Comparison of ENCODE assay signal across 9 mouse cellular contexts in the genomic region with DNA sequence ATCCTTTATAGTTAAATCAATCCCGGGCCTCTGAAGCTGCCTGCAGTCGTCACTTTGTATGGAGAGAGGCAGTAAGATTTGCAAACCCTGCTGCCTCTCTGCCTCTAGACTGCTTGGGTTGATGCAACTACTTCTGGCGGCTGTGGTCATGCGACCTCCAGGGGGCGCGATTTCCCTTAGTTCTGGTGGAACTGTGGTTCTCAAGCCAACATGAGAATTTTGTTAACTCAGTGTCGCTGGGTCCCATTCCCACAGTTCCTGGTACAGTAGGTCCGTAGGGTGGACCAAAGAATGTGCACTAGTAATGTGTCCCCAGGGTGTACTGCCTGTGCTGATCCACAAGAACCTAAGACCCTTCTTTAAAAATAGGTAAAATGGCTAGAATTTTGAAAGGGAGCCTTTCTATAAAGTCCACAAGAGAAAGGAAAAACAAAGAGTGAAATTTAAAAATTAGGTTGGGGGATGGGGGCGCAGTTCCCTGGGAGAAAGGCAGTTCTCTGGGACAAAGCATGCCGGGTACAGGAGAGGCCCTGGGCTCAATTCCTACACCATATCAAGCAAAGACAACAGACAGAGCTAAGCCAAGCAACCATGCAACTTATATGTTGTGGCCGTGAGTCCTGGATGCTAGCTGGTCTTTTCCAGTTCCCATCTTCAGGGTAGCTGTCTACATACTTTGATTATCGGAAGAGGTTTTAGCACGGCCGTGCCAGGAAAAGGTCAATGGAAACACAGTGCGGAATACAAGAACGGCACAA.
DNase-seq lines count a peak whose midpoint lies in the region; ATAC-seq lines count a peak whose summit lies in the region.
"Had no signal": no experiment of that assay in that cellular context is flagged by ENCODE, and none has a peak within 500 bp of the region (broad histone marks: within the 10 kb centered on the region; RNA-seq: fewer than 3 reads in every experiment).

No protein-coding gene starts in this region.

- no peaks in the 10 kb centered on the region for H3K9me3 ChIP-seq in hindbrain, embryonic 13.5 days

- ATAC-seq in hindbrain, embryonic 13.5 days (ENCODE audit: low FRiP score) = peak; percentile 69; the same call in 1 of the 2 replicates

- no peaks in the 10 kb centered on the region for H3K36me3 ChIP-seq in hindbrain, embryonic 13.5 days

- H3K4me3 ChIP-seq in hindbrain, embryonic 13.5 days = no peak overlapping the region

- no peak overlapping the region for H3K27ac ChIP-seq in hindbrain, embryonic 13.5 days
- H3K27ac ChIP-seq: macrophage had no signal

- H3K4me2 ChIP-seq in hindbrain, embryonic 13.5 days = no peak overlapping the region

- no peaks in the 10 kb centered on the region for H3K27me3 ChIP-seq in hindbrain, embryonic 13.5 days

- peaks cover 7% of the 10 kb centered on the region; the same call in 1 of the 2 replicates for H3K4me1 ChIP-seq in hindbrain, embryonic 13.5 days (replicated peaks)

- peak; percentile 68 for DNase-seq in MN1 (ENCODE audit: low spot score)
- DNase-seq in cerebellum, adult 9-11 months = peak; percentile 74
- DNase-seq in frontal cortex, postnatal 25 days (ENCODE audit: low spot score in 2 of 2) = peak; percentile 77 to 81
- peak; percentile 86 to 91 for DNase-seq in layer of hippocampus, postnatal 10 days (ENCODE audit: low spot score in 2 of 2)
- peak; percentile 96 for DNase-seq in lung, postnatal 14 days
- DNase-seq in ovary, postnatal 36 days (ENCODE audit: low spot score) = peak; percentile 83
- DNase-seq in thymus, postnatal 36 days = peak; percentile 79 to 82

- H3K9ac ChIP-seq in hindbrain, embryonic 13.5 days = no peak overlapping the region

- WGBS in hindbrain, embryonic 13.5 days = 46% methylated on average over 16 of the region's 16 CpGs
